Mouse (Mus musculus): ENCODE data around the gene Slc38a10.

GRCm38 (mm10) chr11:120150440-120151112, 570 bp downstream of the Slc38a10 start:
- no peak for TF ChIP-seq POLR2A (IDR thresholded peaks at IDR 0.05; ENCODE audit: control insufficient read depth, low read depth, low read length)
- TF ChIP-seq CTCF (IDR thresholded peaks at IDR 0.05; ENCODE audit: control insufficient read depth, insufficient read depth, insufficient replicate concordance, low read depth, low read length) = no peak
